Mouse (Mus musculus) small intestine, adult 2 months (tissue): ENCODE results near the gene Adcy2.

Experiments used
- CTCF ChIP-seq: fragments of 200-500 bp; IDR thresholded peaks from 2 replicates; pipeline ENCODE4 v1.5.1; 2012; ENCODE audit warnings: low read depth, mild to moderate bottlenecking, control low read depth, inconsistent platforms, low read length, moderate library complexity, mixed read lengths; ENCODE audit not compliant: insufficient replicate concordance, insufficient read length; ENCODE audit errors: extremely low read depth
- POLR2A ChIP-seq: fragments of 200-500 bp; IDR thresholded peaks from 2 replicates; pipeline ENCODE4 v1.6.1; 2012; ENCODE audit warnings: low read depth, mild to moderate bottlenecking, control low read depth, inconsistent platforms, low read length, moderate library complexity

- no peak for TF ChIP-seq CTCF
- TF ChIP-seq POLR2A = no peak
These were observed 109.3 kb downstream of the Adcy2 start for GRCm38 (mm10) chr13:68889929-68890593.
